Mouse (Mus musculus): Measurements from ENCODE around the gene Actn3.
"Not testable (repeated sequence)": the region's sequence is repeated elsewhere in the genome, so short reads cannot be mapped to it uniquely, and the experiment has no call there.

Actn3 gene

GRCm38 (mm10) chr19:4859081-4859480 is 18.6 kb downstream of the Actn3 start:
- no peak for DNase-seq (ENCODE audit: low spot score)

DNA sequence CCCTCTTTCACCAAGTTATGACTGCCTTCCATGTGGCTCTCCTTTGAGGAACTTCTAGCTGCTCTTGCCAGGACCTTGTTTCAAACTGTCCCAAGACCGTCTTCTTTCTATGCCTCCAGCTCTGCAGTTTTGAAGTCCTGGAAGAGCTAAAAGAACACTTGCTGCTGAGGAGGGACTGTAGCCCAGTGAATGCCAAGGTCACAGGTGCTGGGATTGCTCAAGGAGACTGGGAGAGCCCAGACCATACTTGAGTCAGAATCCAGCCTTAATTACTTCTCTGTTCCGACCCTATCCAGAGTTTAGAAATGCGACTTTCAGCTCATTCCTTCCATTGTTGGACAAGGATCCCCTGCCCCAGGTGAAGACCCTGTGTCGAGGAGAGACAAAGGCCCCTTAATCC is 21.8 kb downstream of the Actn3 start:
- DNase-seq (ENCODE audit: low spot score) = no peak

DNA sequence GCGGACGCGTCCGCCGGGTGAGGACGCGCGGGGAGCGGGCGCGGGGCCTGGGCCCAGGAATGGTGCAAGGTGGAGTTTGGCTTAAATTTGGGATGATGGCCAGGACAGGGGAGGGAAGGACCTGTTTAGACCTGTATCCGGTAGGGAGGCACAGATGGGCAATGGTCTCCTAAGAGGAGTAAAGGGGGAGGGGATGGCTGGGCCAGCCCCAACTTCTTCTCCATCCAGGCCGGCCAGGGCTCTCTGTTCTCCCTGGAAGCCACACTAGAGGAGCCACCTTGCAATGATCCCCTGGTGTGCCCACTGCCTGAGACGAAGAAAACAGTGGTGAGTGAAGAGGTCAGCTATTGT is 22.3 kb downstream of the Actn3 start:
- no peak for DNase-seq (ENCODE audit: low spot score)

- DNase-seq (ENCODE audit: low spot score) = peak; percentile 88
Observed at GRCm38 (mm10) chr19:4854552-4855469, 22.9 kb downstream of the Actn3 start, which contains the start of gene Ctsf. Gene Ctsf, plus strand, starts transcription at chr19:4855130.

DNA sequence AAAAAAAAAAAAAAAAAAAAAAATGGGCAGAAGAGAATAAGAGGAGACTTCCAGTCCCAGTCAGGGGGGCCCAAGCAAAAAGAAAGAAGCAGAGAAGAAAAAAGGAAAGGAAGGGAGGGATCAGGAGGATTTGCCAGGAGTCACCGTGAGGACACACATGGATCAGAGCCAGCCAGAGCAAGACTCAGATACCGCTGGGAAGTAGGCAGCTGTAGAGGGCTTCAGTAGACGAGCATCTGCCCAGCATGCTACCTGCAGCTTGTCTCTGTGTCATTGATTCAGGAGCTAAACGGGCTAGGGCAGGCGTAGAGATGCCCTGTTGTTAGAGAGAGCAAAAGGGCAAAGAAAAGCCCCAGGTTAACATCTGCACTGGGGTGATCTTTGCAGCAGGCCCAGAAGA is 27.4 kb downstream of the Actn3 start:
- no peak for DNase-seq (ENCODE audit: low spot score)

- DNase-seq (ENCODE audit: low spot score) = no peak
Observed at GRCm38 (mm10) chr19:4849800-4850199, 27.9 kb downstream of the Actn3 start.

DNA sequence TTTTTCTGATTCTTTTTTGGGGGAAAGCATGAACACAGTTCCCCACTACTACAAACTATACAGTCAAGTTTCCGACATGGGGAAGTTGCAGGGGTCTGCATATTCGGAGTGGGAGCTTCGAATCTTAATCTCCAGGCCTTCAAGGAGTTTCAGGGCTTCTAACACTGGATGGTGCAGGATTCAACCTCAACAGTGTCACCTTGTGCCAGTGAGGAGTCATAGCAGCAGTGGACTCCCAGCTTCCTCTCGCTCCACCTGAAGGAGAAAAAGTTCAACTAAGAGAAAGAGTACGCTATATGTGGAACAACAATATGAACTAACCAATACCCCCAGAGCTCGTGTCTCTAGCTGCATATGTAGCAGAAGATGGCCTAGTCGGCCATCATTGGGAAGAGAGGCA is 30.2 kb downstream of the Actn3 start:
- DNase-seq (ENCODE audit: low spot score) = no peak

GRCm38 (mm10) chr19:4845846-4846245 is 31.9 kb downstream of the Actn3 start:
- no peak for DNase-seq (ENCODE audit: low spot score)

DNA sequence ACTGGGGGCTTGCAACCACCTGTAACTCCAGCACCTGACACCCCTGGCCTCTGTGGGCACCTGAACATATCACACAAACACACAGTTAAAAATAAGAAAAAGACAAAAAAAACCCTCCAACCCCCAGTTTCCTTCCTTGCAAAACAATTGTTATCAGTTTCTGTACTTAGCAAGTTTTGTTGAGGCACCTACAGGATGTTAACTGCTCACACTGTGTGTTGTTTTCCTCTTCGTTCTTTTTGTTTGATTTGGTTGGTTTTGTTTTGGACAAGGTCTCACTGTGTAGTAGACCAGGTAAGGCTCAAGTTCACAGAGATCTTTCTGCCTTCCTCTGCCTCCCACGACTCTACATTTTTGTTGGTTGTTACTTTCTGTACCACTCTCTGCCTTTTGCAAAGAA is 35.1 kb downstream of the Actn3 start:
- no peak for DNase-seq (ENCODE audit: low spot score)

GRCm38 (mm10) chr19:4840848-4841247 is 36.9 kb downstream of the Actn3 start:
- no peak for DNase-seq (ENCODE audit: low spot score)

GRCm38 (mm10) chr19:4839149-4839548 is 38.6 kb downstream of the Actn3 start, which contains the start of the genes Ccs and Ccdc87:
Gene Ccs, minus strand, starts transcription at chr19:4839332.
Gene Ccdc87, plus strand, starts transcription at chr19:4839366.
- peak; percentile 96 for DNase-seq (ENCODE audit: low spot score)

- DNase-seq (ENCODE audit: low spot score) = no peak
Observed at GRCm38 (mm10) chr19:4838526-4839140, 39.1 kb downstream of the Actn3 start.

GRCm38 (mm10) chr19:4837049-4837448 is 40.7 kb downstream of the Actn3 start:
- no peak for DNase-seq (ENCODE audit: low spot score)

GRCm38 (mm10) chr19:4836096-4836495 is 41.6 kb downstream of the Actn3 start:
- DNase-seq (ENCODE audit: low spot score) = no peak

DNA sequence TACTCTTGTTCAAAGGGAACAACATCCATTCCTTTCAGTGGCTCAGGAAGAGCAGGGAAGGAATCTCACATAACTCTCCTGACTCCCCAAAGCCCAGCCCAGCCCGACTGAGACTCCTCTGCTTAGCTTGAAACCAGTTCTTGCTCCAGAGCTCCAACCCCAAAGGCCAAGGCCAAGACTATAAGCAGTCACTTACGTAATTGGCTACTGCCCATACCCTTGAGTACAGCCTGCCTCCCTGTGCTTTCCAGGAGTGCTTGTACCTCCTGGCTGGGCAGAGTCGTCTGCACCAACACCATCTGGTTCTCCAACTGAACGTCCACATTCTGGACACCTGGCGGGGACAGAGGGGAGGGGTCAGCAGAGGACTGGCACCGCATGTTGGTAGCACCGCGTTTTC is 43.7 kb downstream of the Actn3 start:
- no peak for DNase-seq (ENCODE audit: low spot score)

DNA sequence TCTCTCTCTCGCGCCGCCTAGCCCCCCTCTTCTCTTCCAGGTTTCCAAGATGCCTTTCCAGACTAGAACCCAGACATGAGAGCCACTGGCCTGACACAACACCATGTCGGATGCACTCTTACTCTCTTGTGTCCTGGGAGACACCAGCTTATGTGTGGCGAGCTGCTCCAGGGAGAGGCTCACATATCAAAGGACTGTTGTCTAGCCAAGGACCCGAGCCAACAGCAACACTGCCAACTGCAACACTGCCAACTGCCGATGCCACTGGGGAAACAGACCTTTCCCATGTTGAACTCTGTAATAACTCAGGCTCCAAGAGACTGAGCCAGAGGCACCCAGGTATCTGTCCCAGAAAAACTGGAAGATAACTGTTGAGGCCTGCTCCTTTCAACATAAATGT is 48.6 kb downstream of the Actn3 start:
- peak; percentile 56 for DNase-seq (ENCODE audit: low spot score)

DNA sequence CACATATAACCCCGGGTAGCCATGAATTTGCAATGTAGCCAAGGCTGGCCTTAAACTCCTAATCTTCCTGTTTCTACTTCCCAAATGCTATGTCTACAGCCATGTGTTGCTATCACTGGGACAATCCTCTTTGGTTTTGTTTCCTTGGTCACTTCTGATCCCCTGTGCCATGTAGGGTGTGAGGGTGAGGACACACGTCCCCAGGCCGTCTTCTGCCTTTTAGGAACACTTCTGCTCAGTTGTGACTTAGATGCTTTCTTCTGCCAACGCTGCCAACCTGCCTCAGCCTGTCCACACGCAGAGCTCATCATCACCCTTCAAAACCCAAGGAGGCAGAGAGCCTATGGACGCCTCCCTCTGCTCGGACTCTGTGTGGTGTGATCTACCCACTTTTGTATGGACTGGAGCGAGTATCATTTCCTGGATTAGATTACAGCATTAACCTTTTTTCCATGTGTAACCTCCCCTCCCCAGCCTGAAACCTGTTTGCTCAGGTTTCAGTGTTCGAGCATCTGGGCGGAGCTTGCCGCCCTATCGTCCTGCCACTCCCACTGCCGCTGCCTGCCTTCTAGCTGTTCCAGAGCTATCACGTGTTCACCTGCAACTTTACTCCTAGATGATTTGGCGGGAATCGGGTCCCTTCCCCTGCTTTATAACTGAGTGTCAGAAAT is 49.1 kb downstream of the Actn3 start:
- no peak for DNase-seq (ENCODE audit: low spot score)

GRCm38 (mm10) chr19:4820678-4821303 is 56.9 kb downstream of the Actn3 start:
- DNase-seq (ENCODE audit: low spot score) = peak; percentile 73

DNA sequence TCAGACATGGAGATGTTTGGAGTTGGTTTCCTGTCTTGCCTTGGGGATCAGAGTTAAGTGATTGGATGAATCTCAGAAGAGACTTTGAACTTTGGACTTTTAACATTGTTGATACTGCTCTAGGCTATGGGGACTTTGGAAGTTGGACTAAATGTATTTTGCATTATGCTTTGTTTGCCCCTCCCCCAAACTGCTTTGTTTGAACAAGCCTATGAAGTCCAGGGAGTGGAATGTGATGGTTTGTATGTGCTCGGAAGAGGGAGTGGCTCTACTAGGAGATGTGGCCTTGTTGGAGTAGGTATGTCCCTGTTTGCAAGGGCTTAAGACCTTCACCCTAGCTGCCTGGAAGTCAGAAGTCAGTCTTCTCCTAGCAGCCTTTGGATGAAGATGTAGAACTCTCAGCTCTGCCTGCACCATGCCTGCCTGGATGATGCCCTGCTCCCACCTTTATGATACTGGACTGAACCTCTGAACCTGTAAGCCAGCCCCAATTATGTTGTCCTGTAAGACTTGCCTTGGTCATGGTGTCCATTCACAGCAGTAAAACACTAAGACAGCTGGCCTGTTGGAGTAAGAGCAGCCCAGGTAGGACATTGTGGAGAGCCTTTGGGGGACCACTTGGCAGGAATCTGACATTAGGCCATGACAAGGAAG is 60.4 kb downstream of the Actn3 start:
- no peak for DNase-seq (ENCODE audit: low spot score)

DNA sequence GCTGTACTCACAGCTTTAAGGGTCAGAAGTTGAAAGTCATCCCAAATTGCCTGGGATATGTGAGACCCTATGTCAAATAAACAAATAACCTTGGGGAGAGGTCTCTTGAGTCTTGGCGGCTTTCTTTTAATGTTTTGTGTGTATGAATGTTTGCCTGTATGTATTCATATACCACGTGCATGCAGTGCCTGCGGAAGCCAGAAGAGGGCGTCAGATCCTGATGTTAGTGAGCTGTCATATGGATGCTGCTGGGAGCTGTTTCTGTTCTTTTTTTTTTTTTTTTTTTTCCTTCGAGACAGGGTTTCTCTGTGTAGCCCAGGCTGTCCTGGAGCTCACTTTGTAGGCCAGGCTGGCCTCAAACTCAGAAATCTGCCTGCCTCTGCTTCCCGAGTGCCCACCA is 64.7 kb downstream of the Actn3 start:
- no peak for DNase-seq (ENCODE audit: low spot score)

DNA sequence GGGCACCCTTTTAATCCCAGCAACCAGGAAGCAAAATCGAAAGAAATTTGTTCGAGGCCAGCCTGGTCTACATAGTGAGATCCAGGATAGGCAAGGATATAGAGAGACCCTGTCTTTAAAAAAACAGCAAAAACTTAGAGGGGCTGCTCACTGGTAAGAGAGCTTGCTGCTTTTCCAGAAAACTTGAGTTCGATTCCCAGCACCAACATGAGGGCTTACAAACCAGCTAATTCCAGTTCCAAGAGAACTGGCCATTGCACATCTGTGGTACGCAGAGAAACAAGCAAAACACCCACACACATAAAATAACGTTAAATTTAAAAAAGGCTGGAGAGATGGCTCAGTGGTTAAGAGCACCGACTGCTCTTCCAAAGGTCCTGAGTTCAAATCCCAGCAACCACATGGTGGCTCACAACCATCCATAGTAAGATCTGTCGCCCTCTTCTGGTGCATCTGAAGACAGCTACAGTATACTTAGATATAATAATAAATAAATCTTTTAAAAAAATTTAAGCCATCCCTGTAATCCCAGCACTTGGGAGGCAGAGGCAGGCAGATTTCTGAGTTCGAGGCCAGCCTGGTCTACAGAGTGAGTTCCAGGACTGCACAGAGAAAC is 65.3 kb downstream of the Actn3 start:
- not testable (repeated sequence) for DNase-seq (ENCODE audit: low spot score)

DNA sequence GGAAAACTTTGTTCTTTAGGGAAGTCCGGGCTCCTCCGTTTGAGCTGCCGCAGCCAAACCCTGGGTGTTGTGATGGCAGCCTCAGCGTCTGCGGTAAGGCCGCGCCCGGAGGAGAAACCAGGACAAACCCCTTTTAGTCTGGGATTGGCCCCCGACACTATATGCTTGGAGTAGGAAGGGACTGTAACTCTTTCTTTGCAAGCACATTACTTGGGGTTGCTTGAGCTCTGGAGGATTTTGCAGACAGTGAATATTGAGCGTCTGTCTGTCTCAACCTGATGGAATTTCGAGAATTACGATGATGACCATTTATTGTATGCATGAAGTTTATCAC is 65.8 kb downstream of the Actn3 start:
- no peak for DNase-seq (ENCODE audit: low spot score)

All from ovary, postnatal 36 days (tissue).